Mouse (Mus musculus): ENCODE results near the gene Rtbdn.

DNA sequence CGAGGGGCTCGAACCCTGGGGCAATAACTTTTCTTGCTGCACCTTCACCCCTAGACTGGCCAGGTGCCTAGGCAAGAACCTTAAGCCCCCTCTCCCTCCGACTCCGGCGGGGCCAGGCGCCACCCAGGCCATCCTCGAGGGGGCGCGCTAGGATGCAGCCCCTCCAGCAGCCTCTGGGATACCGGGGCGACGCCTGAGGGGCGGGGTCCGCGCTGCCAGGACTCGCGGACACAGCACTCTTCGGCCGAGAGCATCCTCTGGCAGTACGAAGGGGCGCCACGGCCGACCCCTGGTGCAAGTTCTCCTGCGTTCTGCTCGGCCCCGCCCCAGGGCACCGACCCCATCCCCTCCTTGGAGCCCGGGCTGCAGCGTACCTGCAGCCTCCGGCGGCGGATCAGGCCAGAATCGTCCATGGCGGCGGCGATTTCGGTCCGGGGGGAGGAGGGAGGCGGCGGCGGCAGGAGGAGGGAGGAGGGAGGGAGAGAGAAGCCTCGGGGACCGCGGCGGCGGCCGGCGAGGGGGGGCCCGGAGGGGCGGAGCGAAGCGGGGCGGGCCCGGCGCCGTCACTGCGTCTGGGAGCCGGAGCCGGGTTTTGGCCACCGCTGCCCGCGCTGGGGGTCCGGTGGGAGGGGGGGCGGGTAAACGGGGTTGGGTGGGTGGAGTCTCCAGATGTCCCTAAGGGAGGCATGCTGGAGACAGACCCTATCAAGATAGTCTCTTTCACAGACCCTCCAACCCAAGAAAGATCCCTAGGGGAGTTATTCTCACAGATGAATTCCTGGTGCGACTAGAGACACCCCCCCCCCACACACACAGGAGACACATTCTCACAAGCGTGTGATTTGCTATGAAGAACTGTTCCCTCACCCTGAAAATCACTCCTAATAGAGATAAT, 911 bp upstream of the Rtbdn start:
- TF ChIP-seq CTCF (IDR thresholded peaks at IDR 0.05; ENCODE audit: control insufficient read depth, insufficient read depth, low read length), result no peak
- no peak for TF ChIP-seq POLR2A (IDR thresholded peaks at IDR 0.05; ENCODE audit: borderline replicate concordance, control insufficient read depth, low read depth, low read length)
